Mouse (Mus musculus): ENCODE results near the gene M1ap. TPM values are rescaled to one million over a fixed set of nuclear protein-coding genes. Genes with fewer than 3 reads are reported as not detected.

M1ap gene
- total RNA-seq (2012; rRNA removed) (3.9 and 6.2 TPM in 2 replicates), polyA plus RNA-seq (2012; ENCODE audit: insufficient read depth in 1 of 2, insufficient read length in 2 of 2, low read depth in 1 of 2, low replicate concordance in 2 of 2, missing spikeins in 1 of 2) (1 to 10 TPM in 1 of 2 experiments, not detected in 1; 6.3 TPM)

GRCm38 (mm10) chr6:82946651-82947050 is at the start of gene M1ap:
Gene M1ap, plus strand, starts transcription at chr6:82946902.
- no peak within 1 kb of the TSS for H3K27ac ChIP-seq (ENCODE audit: control insufficient read depth, low read depth, low read length)
- DNase-seq (ENCODE audit: low read depth, low spot score) = no peak
- peaks cover 0 to 6% of the 10 kb centered on the region in 2 experiments; a peak in 3 of 4 replicates for H3K27me3 ChIP-seq (ENCODE audit: control insufficient read depth in 1 of 2, insufficient read depth in 2 of 2, low read length in 2 of 2)
- H3K4me1 ChIP-seq (ENCODE audit: control insufficient read depth in 1 of 2, insufficient read depth in 2 of 2, low read length in 2 of 2) = no peaks in the 10 kb centered on the region
- no peaks in the 10 kb centered on the region for H3K36me3 ChIP-seq (ENCODE audit: control insufficient read depth in 1 of 2, insufficient read depth in 2 of 2, low read length in 2 of 2)
- H3K4me3 ChIP-seq (ENCODE audit: control insufficient read depth in 1 of 2, insufficient read depth in 1 of 2, low read depth in 2 of 2, low read length in 2 of 2) = no peak within 1 kb of the TSS
- H3K9ac ChIP-seq (ENCODE audit: control insufficient read depth, low read depth, low read length, poor library complexity, severe bottlenecking) = no peak within 1 kb of the TSS
- no peaks in the 10 kb centered on the region for H3K9me3 ChIP-seq (replicated peaks; ENCODE audit: insufficient read depth, low read length)
- TF ChIP-seq SMC3 (IDR thresholded peaks at IDR 0.05; ENCODE audit: low read depth, low read length) (no peak), ZKSCAN1 (IDR thresholded peaks at IDR 0.05; ENCODE audit: low read depth, low read length) (no peak), POLR2AphosphoS2 (IDR thresholded peaks at IDR 0.05; ENCODE audit: low read length) (no peak), POLR2AphosphoS5 (IDR thresholded peaks at IDR 0.05; ENCODE audit: borderline replicate concordance, low read depth, low read length) (no peak), ZNF384 (IDR thresholded peaks at IDR 0.05; ENCODE audit: low read depth, low read length) (no peak), RCOR1 (IDR thresholded peaks at IDR 0.05; ENCODE audit: low read depth, low read length) (no peak), CHD1 (IDR thresholded peaks at IDR 0.05; ENCODE audit: low read depth, low read length) (no peak)
- H3K79me2 ChIP-seq (ENCODE audit: control insufficient read depth, insufficient read depth, low read length, poor library complexity) = no peaks in the 10 kb centered on the region

- DNase-seq (ENCODE audit: low read depth, low spot score) = no peak
- Histone ChIP-seq H3K9me3 (replicated peaks; ENCODE audit: insufficient read depth, low read length) (no peaks in the 10 kb centered on the region), H3K4me3 (ENCODE audit: control insufficient read depth in 1 of 2, insufficient read depth in 1 of 2, low read depth in 2 of 2, low read length in 2 of 2) (no peak overlapping the region), H3K27ac (ENCODE audit: control insufficient read depth, low read depth, low read length) (no peak overlapping the region), H3K79me2 (ENCODE audit: control insufficient read depth, insufficient read depth, low read length, poor library complexity) (no peaks in the 10 kb centered on the region), H3K36me3 (ENCODE audit: control insufficient read depth in 1 of 2, insufficient read depth in 2 of 2, low read length in 2 of 2) (peaks cover 0 to 8% of the 10 kb centered on the region in 2 experiments; a peak in 2 of 4 replicates), H3K9ac (ENCODE audit: control insufficient read depth, low read depth, low read length, poor library complexity, severe bottlenecking) (no peak overlapping the region), H3K27me3 (ENCODE audit: control insufficient read depth in 1 of 2, insufficient read depth in 2 of 2, low read length in 2 of 2) (no peaks in the 10 kb centered on the region), H3K4me1 (ENCODE audit: control insufficient read depth in 1 of 2, insufficient read depth in 2 of 2, low read length in 2 of 2) (peaks cover 3 to 6% of the 10 kb centered on the region in 2 experiments; a peak in 3 of 4 replicates)
- TF ChIP-seq RAD21 (IDR thresholded peaks at IDR 0.05; ENCODE audit: low read depth, low read length) (no peak), MXI1 (IDR thresholded peaks at IDR 0.05; ENCODE audit: low read depth, low read length) (no peak), GABPA (IDR thresholded peaks at IDR 0.05; ENCODE audit: low read depth, low read length) (no peak), USF2 (IDR thresholded peaks at IDR 0.05; ENCODE audit: borderline replicate concordance in 1 of 2, insufficient read depth in 1 of 2, low read depth in 1 of 2, low read length in 2 of 2) (no peak), TCF12 (IDR thresholded peaks at IDR 0.05; ENCODE audit: low read depth, low read length) (no peak), CHD1 (IDR thresholded peaks at IDR 0.05; ENCODE audit: low read depth, low read length) (no peak), BHLHE40 (IDR thresholded peaks at IDR 0.05; ENCODE audit: borderline replicate concordance, low read depth, low read length) (no peak), TAL1 (IDR thresholded peaks at IDR 0.05; ENCODE audit: low read length) (no peak), UBTF (IDR thresholded peaks at IDR 0.05; ENCODE audit: borderline replicate concordance, insufficient read depth, low read depth, low read length) (no peak), CHD2 (IDR thresholded peaks at IDR 0.05; ENCODE audit: low read length) (no peak), JUND (IDR thresholded peaks at IDR 0.05; ENCODE audit: low read depth, low read length) (no peak), USF1 (IDR thresholded peaks at IDR 0.05; ENCODE audit: low read depth, low read length) (no peak), SIN3A (IDR thresholded peaks at IDR 0.05; ENCODE audit: low read length) (no peak)
Measured at GRCm38 (mm10) chr6:82897311-82897710, 49.4 kb upstream of the M1ap start.

All from MEL (cell line).